Mouse (Mus musculus) v-Abl transformed pro-B cells (cell line): ENCODE results near the gene Gm8050.
"Not testable (repeated sequence)": the region's sequence is repeated elsewhere in the genome, so short reads cannot be mapped to it uniquely, and the experiment has no call there.

Source experiments
- in situ Hi-C, 2 experiments: fragments of 400-800 bp; cut with MboI; formaldehyde crosslinking; loops; one replicate each; pipeline ENCODE4 v1.15.1; 2025; ENCODE audit not compliant: unreplicated experiment in 2 of 2

The Gm8050 gene

GRCm38 (mm10) chr14:6720151-6720550, at the start of gene Gm8050:
Gene Gm8050 (minus strand): TSS chr14:6720251.
- in situ Hi-C loops = not testable (repeated sequence)

- in situ Hi-C loops = not testable (repeated sequence)
Measured at GRCm38 (mm10) chr14:6757231-6757536, 37.1 kb upstream of the Gm8050 start.

- in situ Hi-C loops = not testable (repeated sequence)
Measured at GRCm38 (mm10) chr14:6756384-6757230, 36.6 kb upstream of the Gm8050 start.

- in situ Hi-C loops = not testable (repeated sequence)
Measured at GRCm38 (mm10) chr14:6742232-6742631, 22.2 kb upstream of the Gm8050 start, which contains the start of gene Gm3636. Gene Gm3636 (minus strand): TSS chr14:6742332.

DNA sequence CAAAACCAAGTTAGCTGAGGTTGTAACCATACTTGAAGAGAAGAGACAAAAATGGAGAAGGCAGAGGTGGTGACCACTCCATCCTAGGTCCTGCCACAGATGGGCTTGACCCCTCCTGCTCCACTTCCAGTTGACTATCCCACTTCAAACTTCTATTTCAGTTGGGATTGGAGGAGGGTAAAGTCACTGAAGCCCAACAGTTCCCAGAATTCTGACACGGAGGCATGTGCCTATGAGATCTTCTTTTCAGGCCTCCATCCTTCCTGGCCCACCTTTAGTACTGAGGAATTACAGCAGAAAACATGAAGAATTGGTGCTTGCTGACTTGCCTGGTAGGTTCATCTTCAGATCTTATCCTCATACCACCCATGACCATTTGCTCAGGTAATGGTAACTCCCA, 36.0 kb downstream of the Gm8050 start, which contains the start of gene Gm10251:
Gene Gm10251 (minus strand): TSS at position 101 of the 400 bp plus-strand sequence.
- in situ Hi-C loops = not testable (repeated sequence)
